Mouse (Mus musculus): ENCODE measurements at regions not wholly inside any gene's neighbourhood (a gene's known extent, or its start where the extent isn't known, plus 50 kb on each side); places are given as distances from the start of the nearest gene placed in this dataset.

- TF ChIP-seq POLR2A (IDR thresholded peaks at IDR 0.05; ENCODE audit: borderline replicate concordance, low read depth, low read length) (no peak), CTCF (IDR thresholded peaks at IDR 0.05; ENCODE audit: low read depth, low read length) (no peak)
Observed at GRCm38 (mm10) chr13:110735511-110735910, 340.7 kb downstream of the Plk2 start.
